ENCODE assay signal across 8 mouse cellular contexts in genomic region chr11:20859858-20860257, GRCm38 (mm10). TPM values are rescaled to one million over a fixed set of nuclear protein-coding genes. Genes with fewer than 3 reads are reported as not detected.
DNase-seq lines count a peak whose midpoint lies in the region; ATAC-seq and TF ChIP-seq lines count a peak whose summit lies in the region.

No protein-coding gene starts in this region.

- ATAC-seq in hindbrain, embryonic 12.5 days (ENCODE audit: low FRiP score), result no peak
- ATAC-seq in hindbrain, embryonic 11.5 days (ENCODE audit: low FRiP score), result no peak
- ATAC-seq in embryonic facial prominence, embryonic 13.5 days (ENCODE audit: insufficient number of reproducible peaks, insufficient read depth, low FRiP score, low TSS enrichment, low read depth), result no peak

- H3K36me3 ChIP-seq in hindbrain, embryonic 12.5 days, result no peaks in the 10 kb centered on the region
- no peaks in the 10 kb centered on the region for H3K36me3 ChIP-seq in hindbrain, embryonic 11.5 days (ENCODE audit: control insufficient read depth, insufficient read depth, low read length)
- H3K36me3 ChIP-seq in embryonic facial prominence, embryonic 13.5 days, result no peaks in the 10 kb centered on the region
- H3K36me3 ChIP-seq in myocyte (ENCODE audit: control insufficient read depth, insufficient read depth), result no peaks in the 10 kb centered on the region

- no peaks in the 10 kb centered on the region for H3K79me2 ChIP-seq in myocyte (ENCODE audit: control insufficient read depth, insufficient read depth)

- H3K27ac ChIP-seq in hindbrain, embryonic 12.5 days, result 0 out of 2 replicates have a peak overlapping the region, but pooled peaks have one; percentile 35
- no peak overlapping the region for H3K27ac ChIP-seq in hindbrain, embryonic 11.5 days (ENCODE audit: low read depth, low read length)
- H3K27ac ChIP-seq in embryonic facial prominence, embryonic 13.5 days, result peak overlapping the region; percentile 93

- no peak for TF ChIP-seq POLR2A in myocyte (IDR thresholded peaks at IDR 0.05; ENCODE audit: insufficient read length, low read depth)

- H3K4me3 ChIP-seq in hindbrain, embryonic 12.5 days, result no peak overlapping the region
- no peak overlapping the region for H3K4me3 ChIP-seq in hindbrain, embryonic 11.5 days (ENCODE audit: low read depth, low read length)
- H3K4me3 ChIP-seq in embryonic facial prominence, embryonic 13.5 days, result no peak overlapping the region
- peak overlapping the region; percentile 6 for H3K4me3 ChIP-seq in myocyte

- H3K9me3 ChIP-seq in hindbrain, embryonic 12.5 days (replicated peaks), result no peaks in the 10 kb centered on the region
- no peaks in the 10 kb centered on the region for H3K9me3 ChIP-seq in hindbrain, embryonic 11.5 days (ENCODE audit: control insufficient read depth, low read length)
- no peaks in the 10 kb centered on the region for H3K9me3 ChIP-seq in embryonic facial prominence, embryonic 13.5 days

- H3K4me2 ChIP-seq in hindbrain, embryonic 12.5 days (replicated peaks), result no peak overlapping the region
- no peak overlapping the region for H3K4me2 ChIP-seq in hindbrain, embryonic 11.5 days (replicated peaks; ENCODE audit: low read depth, low read length)
- peak overlapping the region; percentile 30 for H3K4me2 ChIP-seq in embryonic facial prominence, embryonic 13.5 days
- H3K4me2 ChIP-seq in myocyte (ENCODE audit: low read depth), result peak overlapping the region; percentile 32

- 45% methylated on average over 6 of the region's 6 CpGs for WGBS in hindbrain, embryonic 12.5 days
- WGBS in hindbrain, embryonic 11.5 days, result 33% methylated on average over 6 of the region's 6 CpGs
- 51% methylated on average over 6 of the region's 6 CpGs for WGBS in embryonic facial prominence, embryonic 13.5 days

- no peak overlapping the region for H3ac ChIP-seq in myocyte (ENCODE audit: control insufficient read depth, insufficient read length)

- H3K27me3 ChIP-seq in hindbrain, embryonic 12.5 days, result peaks cover 5% of the 10 kb centered on the region; the same call in 1 of the 2 replicates
- H3K27me3 ChIP-seq in hindbrain, embryonic 11.5 days (ENCODE audit: control insufficient read depth, insufficient read depth, low read length), result no peaks in the 10 kb centered on the region
- H3K27me3 ChIP-seq in embryonic facial prominence, embryonic 13.5 days, result no peaks in the 10 kb centered on the region
- H3K27me3 ChIP-seq in myocyte (ENCODE audit: control insufficient read depth, insufficient read depth, insufficient read length), result no peaks in the 10 kb centered on the region

- H3K9ac ChIP-seq in hindbrain, embryonic 12.5 days, result no peak overlapping the region
- H3K9ac ChIP-seq in hindbrain, embryonic 11.5 days (ENCODE audit: low read depth, low read length), result no peak overlapping the region
- H3K9ac ChIP-seq in embryonic facial prominence, embryonic 13.5 days, result no peak overlapping the region

- peaks cover 19% of the 10 kb centered on the region for H3K4me1 ChIP-seq in hindbrain, embryonic 12.5 days
- H3K4me1 ChIP-seq in hindbrain, embryonic 11.5 days (replicated peaks; ENCODE audit: control insufficient read depth, insufficient read depth, low read length), result no peaks in the 10 kb centered on the region; the same call in 1 of the 2 replicates
- H3K4me1 ChIP-seq in embryonic facial prominence, embryonic 13.5 days, result peaks cover 47% of the 10 kb centered on the region

- no peak for DNase-seq in hindbrain, embryonic 11.5 days (ENCODE audit: low spot score)
- peak; percentile 42 to 59 for DNase-seq in kidney, adult 8-10 months
- DNase-seq in natural killer cell, adult 2 months (ENCODE audit: low spot score in 2 of 2), result no peak
- no peak for DNase-seq in left cerebral cortex, adult 18-20 months (ENCODE audit: low spot score in 2 of 2)
- no peak for DNase-seq in adrenal gland, postnatal 36 days

TF ChIP-seq in myocyte, 11 proteins besides CTCF, POLR2A, EP300 and RAD21:
- TF ChIP-seq MAX (IDR thresholded peaks at IDR 0.05; ENCODE audit: low read depth) (no peak), REST (IDR thresholded peaks at IDR 0.05; ENCODE audit: insufficient read depth, insufficient read length) (no peak), TCF3 (IDR thresholded peaks at IDR 0.05; ENCODE audit: insufficient read length, low read depth) (no peak), USF1 (IDR thresholded peaks at IDR 0.05; ENCODE audit: low read depth) (no peak), POLR2AphosphoS2 (IDR thresholded peaks at IDR 0.05; ENCODE audit: insufficient read length, low read depth) (no peak), TCF12 (IDR thresholded peaks at IDR 0.05; ENCODE audit: insufficient read depth, poor library complexity, severe bottlenecking) (no peak), MYOD1 (IDR thresholded peaks at IDR 0.05; ENCODE audit: control insufficient read depth in 1 of 3, insufficient read length in 2 of 3, low read depth in 2 of 3) (no peak), MYOG (IDR thresholded peaks at IDR 0.05; ENCODE audit: control insufficient read depth in 1 of 3, insufficient read depth in 1 of 3, insufficient read length in 2 of 3, low read depth in 2 of 3) (no peak), E2F4 (IDR thresholded peaks at IDR 0.05; ENCODE audit: insufficient read depth) (no peak), CEBPB (IDR thresholded peaks at IDR 0.05; ENCODE audit: insufficient read depth, poor library complexity, severe bottlenecking) (no peak), SRF (IDR thresholded peaks at IDR 0.05; ENCODE audit: control insufficient read depth, insufficient read length, low read depth) (no peak)

RNA-seq across cellular contexts. Expression of gene Lgalsl, which starts 29.0 kb away (rescaled TPM):
- 42.1 and 47.7 TPM in 2 replicates for polyA plus RNA-seq in hindbrain, embryonic 12.5 days (2016; fragmentation: Nextera tagmentation; extraction: Ambion mirVana)
- 19.7 and 28.4 TPM in 2 replicates for polyA plus RNA-seq in hindbrain, embryonic 11.5 days (2014; fragmentation: Nextera tagmentation; extraction: Ambion mirVana)
- 55.0 and 60.6 TPM in 2 replicates for polyA plus RNA-seq in embryonic facial prominence, embryonic 13.5 days (2015; fragmentation: Nextera tagmentation; extraction: Ambion mirVana)
- polyA plus RNA-seq in myocyte (2012; fragmentation: generic; extraction: Trizol), result 0.10 TPM
- total RNA-seq in left cerebral cortex, adult 18-20 months (2021), result 10 to 100 TPM; 77.9 to 85.3 TPM
- 10 to 100 TPM; 24.3 to 36.9 TPM for total RNA-seq in adrenal gland, postnatal 36 days (2021)

Comparison
In these comparisons a context has a peak if more than half of its experiments do, and no peak if none do; other contexts are left out.
1. H3K4me2 ChIP-seq: peak in embryonic facial prominence, embryonic 13.5 days (single experiment) and myocyte (single experiment); none in hindbrain, embryonic 12.5 days (single experiment) and hindbrain, embryonic 11.5 days (single experiment).
2. DNase-seq: peak in kidney, adult 8-10 months (2 of 2); none in hindbrain, embryonic 11.5 days (single experiment), natural killer cell, adult 2 months (0 of 2), left cerebral cortex, adult 18-20 months (0 of 2) and adrenal gland, postnatal 36 days (0 of 2).
3. RNA of gene Lgalsl, which starts 29.0 kb away (polyA plus RNA-seq): 55.0 to 60.6 TPM in embryonic facial prominence, embryonic 13.5 days, 42.1 to 47.7 TPM in hindbrain, embryonic 12.5 days and 19.7 to 28.4 TPM in hindbrain, embryonic 11.5 days; 0.10 TPM in myocyte (single experiment); every median in the first group is over 10 times any median in the second.